Mouse (Mus musculus): ENCODE results near the gene Cdc42se1.

The Cdc42se1 gene

GRCm38 (mm10) chr3:95284501-95285281 lies 56.2 kb downstream of the Cdc42se1 start:
- DNase-seq (ENCODE audit: low spot score), result no peak

GRCm38 (mm10) chr3:95285390-95285789 lies 56.9 kb downstream of the Cdc42se1 start:
- no peak for DNase-seq (ENCODE audit: low spot score)

Data from lung, postnatal 25 days (tissue).